25 mouse cellular contexts compared by ENCODE assay signal in the genomic region with DNA sequence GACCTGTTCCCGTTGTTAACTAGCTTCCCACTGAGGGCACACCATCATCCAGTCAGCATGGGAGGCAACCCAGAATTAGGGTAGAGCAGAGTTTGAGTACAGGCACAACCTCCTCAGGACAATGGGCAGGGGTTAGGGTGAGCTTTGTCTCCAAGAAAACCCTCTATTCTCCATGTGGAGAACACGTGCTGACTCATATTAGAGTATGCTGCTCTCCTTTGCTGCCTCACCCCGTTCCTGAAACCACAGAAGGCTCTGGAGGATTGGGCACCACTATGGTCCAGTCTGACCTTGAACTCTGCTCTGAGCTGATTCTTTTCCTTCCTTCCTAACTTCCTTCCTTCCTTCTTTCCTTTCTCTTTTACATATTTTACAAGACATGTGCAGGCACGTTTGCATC. TPM values are rescaled to one million over a fixed set of nuclear protein-coding genes. Genes with fewer than 3 reads are reported as not detected.
DNase-seq lines count a peak whose midpoint lies in the region; ATAC-seq and TF ChIP-seq lines count a peak whose summit lies in the region.
"Had no signal": no experiment of that assay in that cellular context is flagged by ENCODE, and none has a peak within 500 bp of the region (broad histone marks: within the 10 kb centered on the region; RNA-seq: fewer than 3 reads in every experiment).

No protein-coding gene starts in this region.

- peaks cover 39% of the 10 kb centered on the region for H3K4me1 ChIP-seq in G1E (ENCODE audit: insufficient read depth, low read depth, low read length)

- no peaks in the 10 kb centered on the region for H3K9me3 ChIP-seq in G1E (replicated peaks)
- H3K9me3 ChIP-seq: embryonic facial prominence, embryonic 10.5 days; embryonic facial prominence, embryonic 12.5 days; forebrain, embryonic 13.5 days; forebrain, embryonic 15.5 days had no signal

- DNase-seq in 3T3-L1 (ENCODE audit: low read depth, low spot score) (peak; percentile 48), G1E (ENCODE audit: low spot score) (no peak)
- no peak for DNase-seq in left cerebral cortex, postnatal 10 days (ENCODE audit: extremely low spot score in 1 of 2, low spot score in 2 of 2)
- DNase-seq in testis, postnatal 14 days (ENCODE audit: low spot score): no peak
- DNase-seq: adrenal gland, adult 8-10 months; adrenal gland, postnatal 14 days; adrenal gland, postnatal 36 days; cerebellum, adult 11-12 months; cerebellum, adult 2 months; cerebellum, adult 9-10 months; cerebellum, postnatal 10 days; cerebellum, postnatal 25 days; forebrain, postnatal 0 days had no signal

- H3K27me3 ChIP-seq in G1E (ENCODE audit: insufficient read depth, low read length) (no peaks in the 10 kb centered on the region), myocyte (ENCODE audit: control insufficient read depth, insufficient read depth, insufficient read length) (no peaks in the 10 kb centered on the region)
- H3K27me3 ChIP-seq: CH12.LX; embryonic facial prominence, embryonic 12.5 days; forebrain, embryonic 13.5 days; forebrain, embryonic 15.5 days; Patski had no signal

- H3K4me3 ChIP-seq in G1E (ENCODE audit: low read depth, low read length): no peak overlapping the region
- H3K4me3 ChIP-seq in myocyte: no peak overlapping the region
- H3K4me3 ChIP-seq: embryonic facial prominence, embryonic 10.5 days; embryonic facial prominence, embryonic 12.5 days; forebrain, embryonic 13.5 days; forebrain, embryonic 15.5 days had no signal

- H3ac ChIP-seq in myocyte (ENCODE audit: control insufficient read depth, insufficient read length): no peak overlapping the region

- 0 out of 2 replicates have a peak, but pooled peaks have one; percentile 4 for TF ChIP-seq CTCF in G1E (IDR thresholded peaks at IDR 0.05; ENCODE audit: low read depth, low read length)

- no peak for TF ChIP-seq POLR2A in myocyte (IDR thresholded peaks at IDR 0.05; ENCODE audit: insufficient read length, low read depth)

- intact Hi-C loops in left cerebral cortex, postnatal 10 days (cut with DNase I): no loop called here

- peaks cover 95% of the 10 kb centered on the region for H3K79me2 ChIP-seq in myocyte (ENCODE audit: control insufficient read depth, insufficient read depth)

- H3K36me3 ChIP-seq in G1E (replicated peaks) (peaks cover 38% of the 10 kb centered on the region), myocyte (ENCODE audit: control insufficient read depth, insufficient read depth) (peaks cover 6% of the 10 kb centered on the region)
- H3K36me3 ChIP-seq: embryonic facial prominence, embryonic 10.5 days; embryonic facial prominence, embryonic 12.5 days; forebrain, embryonic 15.5 days had no signal

- no peak for ATAC-seq in G1E (ENCODE audit: extremely low read depth, insufficient number of reproducible peaks, low FRiP score, poor library complexity, severe bottlenecking)
- ATAC-seq: activated CD4-positive, CD25-positive, alpha-beta regulatory T cell, adult 4 months; CD4-positive, CD25-positive, alpha-beta regulatory T cell, adult 4 months; forebrain, embryonic 13.5 days; forebrain, embryonic 15.5 days; forebrain, postnatal 0 days; Patski had no signal

- peak overlapping the region; percentile 41 for H3K4me2 ChIP-seq in myocyte (ENCODE audit: low read depth)
- H3K4me2 ChIP-seq: embryonic facial prominence, embryonic 12.5 days; forebrain, embryonic 13.5 days; forebrain, embryonic 15.5 days had no signal

TF ChIP-seq in myocyte, 11 proteins besides CTCF, POLR2A, EP300 and RAD21:
- TF ChIP-seq REST (IDR thresholded peaks at IDR 0.05; ENCODE audit: insufficient read depth, insufficient read length) (no peak), MAX (IDR thresholded peaks at IDR 0.05; ENCODE audit: low read depth) (peak; percentile 63), TCF3 (IDR thresholded peaks at IDR 0.05; ENCODE audit: insufficient read length, low read depth) (no peak), MYOG (IDR thresholded peaks at IDR 0.05; ENCODE audit: control insufficient read depth in 1 of 3, insufficient read depth in 1 of 3, insufficient read length in 2 of 3, low read depth in 2 of 3) (no peak), SRF (IDR thresholded peaks at IDR 0.05; ENCODE audit: control insufficient read depth, insufficient read length, low read depth) (no peak), CEBPB (IDR thresholded peaks at IDR 0.05; ENCODE audit: insufficient read depth, poor library complexity, severe bottlenecking) (no peak), POLR2AphosphoS2 (IDR thresholded peaks at IDR 0.05; ENCODE audit: insufficient read length, low read depth) (no peak), MYOD1 (IDR thresholded peaks at IDR 0.05; ENCODE audit: control insufficient read depth in 1 of 3, insufficient read length in 2 of 3, low read depth in 2 of 3) (no peak), E2F4 (IDR thresholded peaks at IDR 0.05; ENCODE audit: insufficient read depth) (no peak), USF1 (IDR thresholded peaks at IDR 0.05; ENCODE audit: low read depth) (peak; percentile 62), TCF12 (IDR thresholded peaks at IDR 0.05; ENCODE audit: insufficient read depth, poor library complexity, severe bottlenecking) (no peak)
TF ChIP-seq in myocyte: peak in this region for 2.

RNA-seq across cellular contexts. Expression of a gene that starts 24.1 kb away (rescaled TPM):
- 45.0 and 47.0 TPM in 2 replicates for total RNA-seq in G1E (2014; fragmentation: Nextera tagmentation)
- 17.0 and 18.3 TPM in 2 replicates for total RNA-seq in G1E (2017)
- 19.9 and 21.1 TPM in 2 replicates for polyA plus RNA-seq in G1E (2012)
- polyA plus RNA-seq in myocyte (2012; fragmentation: generic; extraction: Trizol): 89.3 TPM
- 100 to 1,000 TPM; 126 to 128 TPM for total RNA-seq in left cerebral cortex, postnatal 10 days (2021)

RNA-seq across cellular contexts. Expression of a gene that starts 35.9 kb away (rescaled TPM):
- total RNA-seq in G1E (2014; fragmentation: Nextera tagmentation): not detected in 2 replicates
- total RNA-seq in G1E (2017): 0.17 and 0.38 TPM in 2 replicates
- polyA plus RNA-seq in G1E (2012): not detected in 2 replicates
- 0.11 TPM for polyA plus RNA-seq in myocyte (2012; fragmentation: generic; extraction: Trizol)
- under 1 TPM; 0.41 to 0.73 TPM for total RNA-seq in left cerebral cortex, postnatal 10 days (2021)
- polyA plus RNA-seq: CD4-positive, CD25-positive, alpha-beta regulatory T cell, adult 4 months; cortical plate, adult 2 months; embryonic facial prominence, embryonic 10.5 days; embryonic facial prominence, embryonic 14.5 days; forebrain, embryonic 11.5 days; forebrain, embryonic 13.5 days; forebrain, postnatal 0 days; Patski had no signal

RNA-seq across cellular contexts. Expression of a gene that starts 37.9 kb away (rescaled TPM):
- total RNA-seq in G1E (2014; fragmentation: Nextera tagmentation): 63.4 and 95.9 TPM in 2 replicates
- 76.4 and 77.1 TPM in 2 replicates for total RNA-seq in G1E (2017)
- 44.0 and 46.8 TPM in 2 replicates for polyA plus RNA-seq in G1E (2012)
- 27.9 TPM for polyA plus RNA-seq in myocyte (2012; fragmentation: generic; extraction: Trizol)
- total RNA-seq in left cerebral cortex, postnatal 10 days (2021): 10 to 100 TPM; 53.8 to 54.2 TPM

RNA-seq across cellular contexts. Expression of a gene that starts 59.7 kb away (rescaled TPM):
- 269 and 277 TPM in 2 replicates for total RNA-seq in G1E (2014; fragmentation: Nextera tagmentation)
- 38.3 and 48.5 TPM in 2 replicates for total RNA-seq in G1E (2017)
- 489 and 507 TPM in 2 replicates for polyA plus RNA-seq in G1E (2012)
- 101 TPM for polyA plus RNA-seq in myocyte (2012; fragmentation: generic; extraction: Trizol)
- 10 to 100 TPM; 87.1 to 89.1 TPM for total RNA-seq in left cerebral cortex, postnatal 10 days (2021)
